Mouse (Mus musculus) granulocyte monocyte progenitor cell, adult 5-6 weeks (primary cell): ENCODE results near the gene Wfs1. TPM values are rescaled to one million over a fixed set of nuclear protein-coding genes. Genes with fewer than 3 reads are reported as not detected.

Experiments
- ATAC-seq: replicated peaks from 2 replicates; pipeline ENCODE4 v1.8.0; 2016; ENCODE audit warnings: mild to moderate bottlenecking, moderate TSS enrichment, inconsistent platforms; ENCODE audit not compliant: poor library complexity, severe bottlenecking
- total RNA-seq, 2 experiments: library from RNA; stranded (forward) in 1 of 2; stranded (reverse) in 1 of 2; fragments of 200-712, 200-1000 nt in 1 of 2; fragments of >200 nt in 1 of 2; fragmentation: Nextera tagmentation in 1 of 2; gene quantifications; 2 replicates each; pipeline ENCODE4 v1.2.3; 2014 to 2017

Gene Wfs1
- total RNA-seq, 2 experiments from 2014 or later = 2.7 to 6.1 TPM

DNA sequence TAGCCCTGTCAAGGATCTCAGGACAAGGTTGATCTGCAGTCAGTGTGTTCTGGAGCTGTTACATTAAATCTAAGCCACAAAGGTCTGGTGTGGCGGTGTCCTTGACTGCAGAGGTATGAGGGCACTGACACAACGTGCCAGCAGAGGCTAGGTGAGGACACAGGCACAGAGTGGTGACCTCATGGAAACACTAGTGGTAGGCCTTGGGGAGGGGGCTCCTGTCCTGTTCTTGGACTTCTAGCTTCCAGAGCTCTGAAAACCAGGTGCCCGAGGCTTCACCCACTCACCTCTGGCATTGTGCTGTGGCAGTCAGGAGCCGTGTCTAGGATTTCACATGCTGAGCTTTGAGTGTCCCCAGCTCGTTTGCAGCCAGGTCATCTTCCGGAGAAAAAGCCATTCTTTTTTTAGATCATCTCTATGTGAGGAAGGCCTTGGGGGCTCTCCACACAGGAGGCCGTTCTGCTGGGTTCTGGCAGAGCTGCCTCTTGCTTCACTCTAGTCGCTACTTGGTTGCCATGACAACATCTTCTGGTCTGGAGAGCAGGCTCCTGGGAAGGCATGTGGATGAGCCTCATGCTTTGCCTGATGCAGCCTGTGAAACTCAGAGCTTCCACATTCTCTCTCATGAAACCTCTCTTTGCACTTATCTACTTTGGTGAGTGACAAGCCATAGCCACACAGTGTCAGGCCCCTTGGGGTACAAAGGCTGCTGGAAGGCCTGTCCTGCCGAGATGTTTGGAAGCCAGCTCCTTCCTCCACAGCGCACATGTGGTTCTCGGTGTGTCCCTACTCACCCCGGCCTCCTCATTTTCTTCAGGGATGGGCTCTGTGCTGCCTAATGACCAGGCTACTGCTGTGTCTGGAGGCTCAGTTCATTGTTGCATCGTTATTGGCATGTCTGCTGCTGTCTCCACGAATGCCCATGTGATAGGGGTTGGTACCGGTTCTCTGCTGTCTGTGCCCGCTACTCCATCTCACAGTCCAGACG lies 53.2 kb downstream of the Wfs1 start:
- no peak for ATAC-seq

DNA sequence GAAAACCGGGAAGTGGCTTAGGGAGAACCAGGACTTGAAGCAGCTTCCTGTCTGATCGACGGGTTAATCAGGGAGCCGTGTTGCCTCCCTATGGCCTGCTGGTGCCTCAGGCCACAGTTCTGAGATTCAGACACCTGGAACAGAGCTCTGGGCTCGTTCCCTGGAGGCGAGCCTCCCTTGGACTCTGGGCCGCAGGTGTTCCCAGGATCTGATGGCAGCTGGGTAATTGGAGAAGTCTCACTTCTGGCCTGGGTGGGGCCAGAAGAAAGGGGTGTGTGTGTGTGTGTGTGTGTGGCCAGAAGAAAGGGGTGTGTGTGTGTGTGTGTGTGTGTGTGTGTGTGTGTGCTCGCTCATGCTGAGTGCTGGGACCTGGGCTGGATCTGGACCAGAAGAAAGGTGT lies 55.6 kb downstream of the Wfs1 start:
- no peak for ATAC-seq

DNA sequence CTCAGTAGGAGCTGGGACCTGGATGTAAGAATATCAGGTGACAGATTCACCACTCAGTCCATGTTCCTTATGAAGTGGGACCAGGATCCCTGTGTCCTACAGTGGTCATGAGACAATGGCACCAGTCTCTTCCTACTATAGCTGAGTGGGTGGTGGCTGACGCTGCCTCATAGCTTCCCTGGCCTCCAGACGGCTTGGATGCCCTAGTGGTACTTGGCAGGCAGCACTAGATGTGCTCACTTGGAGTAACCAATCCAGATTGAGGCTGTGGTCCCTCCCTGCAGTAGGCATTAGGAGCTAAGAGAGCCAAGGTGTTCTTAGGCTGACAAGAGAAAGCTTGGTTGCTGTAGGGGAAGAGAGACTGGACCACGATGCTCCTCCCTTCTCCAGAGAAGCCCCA lies 59.6 kb downstream of the Wfs1 start:
- no peak for ATAC-seq

DNA sequence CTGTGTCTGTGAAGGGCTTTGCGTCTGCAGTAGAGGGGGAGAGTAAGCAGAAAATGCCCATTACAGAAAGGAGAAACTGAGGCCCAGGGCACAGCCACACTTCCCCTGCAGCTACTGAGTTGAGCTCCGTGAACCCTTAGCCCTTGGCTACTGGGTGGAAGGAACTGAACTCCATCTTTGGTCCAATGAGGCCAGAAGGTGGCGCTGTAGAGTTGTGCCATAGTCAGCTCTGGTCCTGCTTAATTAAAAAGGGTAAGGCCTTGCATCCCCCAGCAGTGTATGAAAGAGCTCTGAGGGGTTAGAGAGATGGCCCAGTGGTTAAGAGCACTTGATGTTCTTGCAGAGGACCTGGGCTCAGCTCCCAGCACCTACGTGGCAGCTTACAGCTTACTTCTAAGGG lies 60.3 kb downstream of the Wfs1 start:
- ATAC-seq = no peak

DNA sequence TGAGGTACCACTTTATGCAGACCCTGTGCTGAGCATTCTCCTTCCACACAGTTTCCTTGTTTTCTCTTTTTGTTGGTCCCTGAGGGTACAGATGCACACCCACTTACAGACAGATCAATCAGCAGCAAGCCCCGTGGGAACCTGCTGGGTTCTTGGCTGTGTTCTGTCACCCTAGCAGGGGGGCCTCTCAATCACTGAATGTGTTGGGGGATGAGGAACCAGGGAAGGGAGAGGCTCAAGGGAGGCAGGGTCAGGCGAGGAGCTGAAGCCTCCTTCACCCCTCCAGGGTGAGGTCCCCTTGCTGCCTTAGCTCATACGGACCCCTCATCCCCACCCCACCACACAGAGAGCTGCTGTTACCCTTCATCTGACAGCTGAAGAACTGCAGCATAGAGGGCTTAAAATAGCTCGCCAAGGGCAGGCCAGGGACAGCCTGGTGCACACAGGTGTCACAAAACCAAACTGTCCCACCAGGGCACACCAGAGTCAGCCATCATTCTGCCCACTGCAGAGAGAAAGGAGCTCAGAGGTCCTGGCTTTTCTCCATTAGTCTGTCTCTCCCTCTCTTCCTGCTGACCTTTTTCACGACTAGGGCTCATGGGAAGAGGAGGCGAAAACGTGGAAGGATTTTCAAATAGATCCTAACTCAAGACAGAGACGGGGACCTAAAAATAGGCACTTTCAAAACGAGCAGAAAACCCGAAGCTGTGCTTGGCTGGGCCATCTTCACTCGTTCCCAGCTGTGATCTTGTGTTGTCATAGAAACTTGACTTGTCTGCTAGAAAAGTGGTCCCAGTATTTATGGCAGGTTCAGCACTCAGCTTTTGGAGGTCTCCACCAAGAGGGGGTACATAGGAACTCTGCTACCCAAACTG lies 64.9 kb downstream of the Wfs1 start:
- no peak for ATAC-seq

DNA sequence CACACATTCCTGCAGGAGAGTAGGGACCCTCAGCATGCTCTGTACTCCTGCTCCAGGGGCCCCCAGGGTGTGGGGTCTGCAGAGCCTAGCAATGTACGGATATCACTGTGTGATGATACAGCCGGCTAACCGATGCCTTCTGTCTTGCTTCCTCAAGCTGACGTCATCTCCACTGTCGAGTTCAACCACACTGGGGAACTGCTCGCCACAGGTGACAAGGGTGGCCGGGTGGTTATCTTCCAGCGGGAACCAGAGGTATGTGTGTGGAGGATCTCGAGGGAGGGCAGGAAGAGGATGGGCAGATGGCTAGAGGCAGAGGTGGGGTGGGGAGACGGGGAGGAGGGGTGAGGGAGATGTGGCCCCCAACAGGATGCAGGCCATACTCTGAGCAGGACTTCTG lies 66.2 kb downstream of the Wfs1 start:
- no peak for ATAC-seq

DNA sequence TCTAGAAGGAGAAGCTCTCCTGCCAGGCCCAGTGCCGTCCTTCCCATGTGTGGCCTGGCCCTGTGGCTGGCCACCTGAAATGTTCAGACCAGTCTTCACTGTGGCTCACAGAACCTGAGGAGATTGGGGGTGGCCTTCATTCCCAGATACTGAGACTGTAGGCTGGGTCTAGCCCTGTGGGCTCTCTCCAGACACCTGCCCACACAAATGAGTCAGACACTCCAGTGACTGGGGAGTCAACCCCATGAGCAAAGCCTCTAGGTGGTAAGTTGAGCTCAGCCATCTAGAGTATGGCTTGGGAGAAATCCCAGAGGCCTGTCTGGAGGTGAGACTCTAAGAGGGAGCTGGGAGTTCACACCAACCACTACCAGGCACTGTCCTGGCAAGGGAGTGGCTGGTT lies 67.1 kb downstream of the Wfs1 start:
- no peak for ATAC-seq

DNA sequence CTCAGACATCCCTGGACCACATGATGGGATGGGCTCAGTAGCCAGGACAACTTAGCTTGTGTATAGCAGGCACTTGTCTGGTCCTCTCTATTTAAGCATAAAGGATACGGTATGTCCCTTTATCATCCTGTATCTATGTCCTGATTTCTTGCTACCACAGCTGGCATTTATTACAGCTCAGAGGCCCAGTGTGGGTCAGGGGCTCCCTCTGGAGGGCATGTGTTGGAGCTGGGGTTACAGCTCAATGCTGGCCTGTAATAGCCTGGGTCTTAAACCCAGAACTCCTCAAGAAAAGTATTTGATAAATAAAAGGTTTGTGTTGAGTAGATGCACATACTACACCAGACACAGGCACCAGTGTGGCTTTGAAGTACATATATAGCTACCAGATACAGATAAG lies 68.9 kb downstream of the Wfs1 start:
- no peak for ATAC-seq

DNA sequence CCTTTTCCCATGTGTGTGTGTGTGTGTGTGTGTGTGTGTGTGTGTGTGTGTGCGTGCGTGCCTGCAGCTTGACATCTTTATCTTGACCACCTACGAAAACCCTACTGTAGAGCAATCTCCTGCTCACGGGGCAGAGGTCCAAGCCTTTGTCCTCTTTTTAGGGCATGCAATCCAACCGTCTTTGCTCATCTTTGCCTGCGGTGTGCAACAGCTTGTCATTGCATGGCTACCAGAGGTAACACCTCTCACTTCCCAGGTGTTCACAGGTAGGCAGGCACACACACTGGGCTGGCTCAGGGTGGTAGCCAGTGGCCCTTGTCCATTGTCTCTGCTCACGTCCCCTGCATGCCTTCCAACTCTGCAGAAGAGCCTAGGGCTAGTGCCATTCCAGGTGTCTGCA lies 71.0 kb downstream of the Wfs1 start:
- ATAC-seq = no peak

DNA sequence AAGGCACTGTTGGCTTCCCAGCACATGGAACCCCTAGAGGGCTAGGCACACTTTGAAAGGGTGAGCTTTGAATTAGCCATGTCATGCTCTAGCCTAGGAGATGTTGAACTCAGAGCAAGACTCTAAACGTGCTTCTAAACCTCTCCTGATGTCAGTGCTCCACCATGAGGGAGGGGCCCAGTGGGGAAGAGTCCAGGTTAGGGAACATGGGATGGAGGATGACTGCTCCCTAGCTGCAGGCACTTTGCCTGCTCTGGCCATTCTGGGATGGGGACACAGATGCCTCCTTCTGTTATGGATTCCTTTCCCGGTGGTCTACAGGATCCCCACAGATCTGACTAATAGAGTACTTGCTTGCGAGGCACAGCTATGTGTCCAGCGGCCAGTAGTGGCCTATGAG lies 71.8 kb downstream of the Wfs1 start:
- ATAC-seq = no peak

DNA sequence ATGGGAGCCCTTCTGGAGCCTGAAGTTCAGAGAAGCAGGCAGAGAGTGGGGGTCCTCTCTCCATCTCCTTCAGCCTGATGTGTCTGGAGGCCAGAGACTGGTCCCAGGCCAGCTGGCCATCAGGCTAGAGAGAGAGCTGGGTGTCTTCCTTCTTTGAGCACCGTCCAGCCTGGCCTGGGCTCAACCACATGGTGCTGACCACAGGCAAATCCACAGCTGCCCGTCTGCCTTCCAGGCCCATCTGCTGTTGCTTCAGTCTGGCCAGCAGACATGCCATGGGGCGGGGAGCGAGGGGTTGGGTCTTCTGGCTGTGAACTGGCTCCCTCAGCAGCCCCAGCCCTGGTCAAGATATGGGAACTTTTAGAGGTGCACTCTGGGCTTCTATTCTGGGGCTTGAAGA lies 72.4 kb downstream of the Wfs1 start:
- ATAC-seq = no peak

Other genes starting within 250 kb of the Wfs1 start
- gene Bloc1s4, start 240.6 kb downstream of the Wfs1 start, total RNA-seq (2014; fragmentation: Nextera tagmentation) = 5.2 and 10.2 TPM in 2 replicates
- gene Bloc1s4, start 240.6 kb downstream of the Wfs1 start, total RNA-seq (2017) = 17.1 and 20.9 TPM in 2 replicates
- 182 and 191 TPM in 2 replicates for gene Mrfap1, start 192.4 kb downstream of the Wfs1 start, total RNA-seq (2014; fragmentation: Nextera tagmentation)
- gene Mrfap1, start 192.4 kb downstream of the Wfs1 start, total RNA-seq (2017) = 337 and 373 TPM in 2 replicates
- 36.0 TPM in 2 replicates for gene Man2b2, start 158.6 kb downstream of the Wfs1 start, total RNA-seq (2014; fragmentation: Nextera tagmentation)
- 18.8 and 24.7 TPM in 2 replicates for gene Man2b2, start 158.6 kb downstream of the Wfs1 start, total RNA-seq (2017)
- not detected in 2 replicates for gene Ppp2r2c, start 120.7 kb downstream of the Wfs1 start, total RNA-seq (2014; fragmentation: Nextera tagmentation)
- not detected in 2 replicates for gene Ppp2r2c, start 120.7 kb downstream of the Wfs1 start, total RNA-seq (2017)
- not detected in 2 replicates for gene Gm1043, start 96.2 kb upstream of the Wfs1 start, total RNA-seq (2014; fragmentation: Nextera tagmentation)
- not detected in 2 replicates for gene Gm1043, start 96.2 kb upstream of the Wfs1 start, total RNA-seq (2017)